Comparison of ENCODE assay signal across 11 mouse cellular contexts in genomic region chr14:20970927-20971326, GRCm38 (mm10). TPM values are rescaled to one million over a fixed set of nuclear protein-coding genes. Genes with fewer than 3 reads are reported as not detected.
DNase-seq lines count a peak whose midpoint lies in the region; ATAC-seq and TF ChIP-seq lines count a peak whose summit lies in the region.
"Had no signal": no experiment of that assay in that cellular context is flagged by ENCODE, and none has a peak within 500 bp of the region (broad histone marks: within the 10 kb centered on the region; RNA-seq: fewer than 3 reads in every experiment).

No protein-coding gene starts in this region.

- no peak overlapping the region for H3K4me3 ChIP-seq in forebrain, embryonic 13.5 days
- H3K4me3 ChIP-seq in forebrain, embryonic 10.5 days = no peak overlapping the region
- H3K4me3 ChIP-seq: kidney, embryonic 15.5 days; neural tube, embryonic 12.5 days had no signal

- H3K27me3 ChIP-seq in forebrain, embryonic 13.5 days = no peaks in the 10 kb centered on the region
- H3K27me3 ChIP-seq in forebrain, embryonic 10.5 days (ENCODE audit: poor library complexity, severe bottlenecking) = no peaks in the 10 kb centered on the region
- H3K27me3 ChIP-seq: kidney, embryonic 15.5 days; neural tube, embryonic 12.5 days; Patski had no signal

- no peaks in the 10 kb centered on the region for H3K9me3 ChIP-seq in forebrain, embryonic 13.5 days (replicated peaks)
- H3K9me3 ChIP-seq in forebrain, embryonic 10.5 days = no peaks in the 10 kb centered on the region
- H3K9me3 ChIP-seq: kidney, embryonic 15.5 days; neural tube, embryonic 12.5 days had no signal

- H3K27ac ChIP-seq in forebrain, embryonic 13.5 days = peak overlapping the region; percentile 59; the same call in 1 of the 2 replicates
- no peak overlapping the region for H3K27ac ChIP-seq in forebrain, embryonic 10.5 days
- H3K27ac ChIP-seq: kidney, embryonic 15.5 days had no signal

- peak; percentile 91 for ATAC-seq in forebrain, embryonic 13.5 days
- ATAC-seq: Patski had no signal

- WGBS in forebrain, embryonic 13.5 days = 50% methylated on average over 9 of the region's 9 CpGs
- 92% methylated on average over 9 of the region's 9 CpGs for WGBS in forebrain, embryonic 10.5 days

- no peaks in the 10 kb centered on the region for H3K36me3 ChIP-seq in forebrain, embryonic 13.5 days (ENCODE audit: poor library complexity, severe bottlenecking)
- H3K36me3 ChIP-seq in forebrain, embryonic 10.5 days (replicated peaks) = no peaks in the 10 kb centered on the region
- H3K36me3 ChIP-seq: kidney, embryonic 15.5 days; neural tube, embryonic 12.5 days had no signal

- no peak for TF ChIP-seq CTCF in brain, embryonic 14.5 days (IDR thresholded peaks at IDR 0.05; ENCODE audit: borderline replicate concordance, extremely low read depth, insufficient read depth, insufficient read length)

- H3K9ac ChIP-seq in forebrain, embryonic 13.5 days = no peak overlapping the region
- H3K9ac ChIP-seq: kidney, embryonic 15.5 days; neural tube, embryonic 12.5 days had no signal

- TF ChIP-seq POLR2A in brain, embryonic 14.5 days (IDR thresholded peaks at IDR 0.05; ENCODE audit: borderline replicate concordance, extremely low read depth, insufficient read depth, insufficient read length, poor library complexity, severe bottlenecking) = no peak

- no peak overlapping the region for H3K4me2 ChIP-seq in forebrain, embryonic 13.5 days
- H3K4me2 ChIP-seq: kidney, embryonic 15.5 days; neural tube, embryonic 12.5 days had no signal

- no peak for DNase-seq in forebrain, embryonic 10.5 days (ENCODE audit: extremely low spot score, low spot score)
- DNase-seq in brain, embryonic 14.5 days (ENCODE audit: low read depth) = peak; percentile 95
- peak; percentile 15 to 59 for DNase-seq in frontal cortex, adult 2 months (ENCODE audit: extremely low spot score in 1 of 2, low spot score in 1 of 2)
- peak; percentile 17 to 27 for DNase-seq in layer of hippocampus, postnatal 25 days (ENCODE audit: extremely low spot score in 1 of 2, low spot score in 1 of 2)
- DNase-seq in adrenal gland, postnatal 10 days = no peak
- DNase-seq in gastrocnemius, postnatal 36 days = no peak
- DNase-seq in T-cell, adult 2 months (ENCODE audit: low spot score) = no peak

- intact Hi-C loops in gastrocnemius, postnatal 36 days (cut with DNase I) = no loop called here

- peaks cover 38% of the 10 kb centered on the region for H3K4me1 ChIP-seq in forebrain, embryonic 13.5 days
- H3K4me1 ChIP-seq in forebrain, embryonic 10.5 days = peaks cover 30% of the 10 kb centered on the region

RNA-seq across cellular contexts. Expression of gene Vcl, which starts 41.7 kb away (rescaled TPM):
- 8.8 and 8.9 TPM in 2 replicates for polyA plus RNA-seq in forebrain, embryonic 13.5 days (2015; fragmentation: Nextera tagmentation; extraction: Ambion mirVana)
- 28.4 and 30.7 TPM in 2 replicates for polyA plus RNA-seq in forebrain, embryonic 10.5 days (2016; fragmentation: Nextera tagmentation; extraction: Ambion mirVana)
- 18.0 and 24.4 TPM in 2 replicates for polyA plus RNA-seq in brain, embryonic 14.5 days (2012; rRNA removed)
- polyA plus RNA-seq in frontal cortex, adult 2 months (2012; rRNA removed) = 24.8 and 25.3 TPM in 2 replicates
- 10 to 100 TPM; 30.9 to 31.1 TPM for total RNA-seq in layer of hippocampus, postnatal 25 days (2021)
- total RNA-seq in adrenal gland, postnatal 10 days (2021) = 10 to 100 TPM; 76.6 to 82.1 TPM
- total RNA-seq in gastrocnemius, postnatal 36 days (2021) = 10 to 100 TPM; 70.9 to 91.6 TPM

Comparison
In these comparisons a context has a peak if more than half of its experiments do, and no peak if none do; other contexts are left out.
1. DNase-seq: peak in brain, embryonic 14.5 days (single experiment), frontal cortex, adult 2 months (2 of 2) and layer of hippocampus, postnatal 25 days (2 of 2); none in forebrain, embryonic 10.5 days (single experiment), adrenal gland, postnatal 10 days (single experiment), gastrocnemius, postnatal 36 days (0 of 2) and T-cell, adult 2 months (single experiment).